In genomic region chr11:55158785-55159359, GRCm38 (mm10) we compare ENCODE assay signal across 9 mouse cellular contexts. TPM values are rescaled to one million over a fixed set of nuclear protein-coding genes. Genes with fewer than 3 reads are reported as not detected.
DNase-seq lines count a peak whose midpoint lies in the region; ATAC-seq lines count a peak whose summit lies in the region.
"Had no signal": no experiment of that assay in that cellular context is flagged by ENCODE, and none has a peak within 500 bp of the region (broad histone marks: within the 10 kb centered on the region; RNA-seq: fewer than 3 reads in every experiment).

No protein-coding gene starts in this region.

- no peak overlapping the region for H3K27ac ChIP-seq in heart, embryonic 16.5 days (ENCODE audit: low read length)
- H3K27ac ChIP-seq in lung, embryonic 16.5 days (ENCODE audit: low read length): no peak overlapping the region
- H3K27ac ChIP-seq: midbrain, embryonic 12.5 days had no signal

- H3K27me3 ChIP-seq in heart, embryonic 16.5 days (ENCODE audit: control insufficient read depth, insufficient read depth, low read length): no peaks in the 10 kb centered on the region
- H3K27me3 ChIP-seq in lung, embryonic 16.5 days (ENCODE audit: control insufficient read depth, insufficient read depth, low read depth, low read length): no peaks in the 10 kb centered on the region
- H3K27me3 ChIP-seq: midbrain, embryonic 12.5 days had no signal

- H3K9me3 ChIP-seq in heart, embryonic 16.5 days (replicated peaks; ENCODE audit: control insufficient read depth, low read length): no peaks in the 10 kb centered on the region
- H3K9me3 ChIP-seq in lung, embryonic 16.5 days (ENCODE audit: control insufficient read depth, low read length): no peaks in the 10 kb centered on the region
- H3K9me3 ChIP-seq: midbrain, embryonic 12.5 days had no signal

- no peak overlapping the region for H3K9ac ChIP-seq in heart, embryonic 16.5 days (ENCODE audit: low read length)
- no peak overlapping the region for H3K9ac ChIP-seq in lung, embryonic 16.5 days (ENCODE audit: low read length)
- H3K9ac ChIP-seq: midbrain, embryonic 12.5 days had no signal

- no peak overlapping the region for H3K4me2 ChIP-seq in heart, embryonic 16.5 days (ENCODE audit: low read depth, low read length)
- no peak overlapping the region for H3K4me2 ChIP-seq in lung, embryonic 16.5 days (ENCODE audit: low read depth, low read length)
- H3K4me2 ChIP-seq: midbrain, embryonic 12.5 days had no signal

- 46% methylated on average over 13 of the region's 13 CpGs for WGBS in heart, embryonic 16.5 days
- 52% methylated on average over 13 of the region's 13 CpGs for WGBS in lung, embryonic 16.5 days

- ATAC-seq in heart, embryonic 16.5 days (replicated peaks; ENCODE audit: extremely low read depth, insufficient read depth, low FRiP score): 0 out of 2 replicates have a peak, but pooled peaks have one; percentile 21
- peak; percentile 43 for ATAC-seq in lung, embryonic 16.5 days (ENCODE audit: low read depth)

- no peaks in the 10 kb centered on the region for H3K4me1 ChIP-seq in heart, embryonic 16.5 days (ENCODE audit: control insufficient read depth, insufficient read depth, low read length)
- no peaks in the 10 kb centered on the region for H3K4me1 ChIP-seq in lung, embryonic 16.5 days (replicated peaks; ENCODE audit: control insufficient read depth, insufficient read depth, low read length)
- H3K4me1 ChIP-seq: midbrain, embryonic 12.5 days had no signal

- no peaks in the 10 kb centered on the region for H3K36me3 ChIP-seq in heart, embryonic 16.5 days (ENCODE audit: control insufficient read depth, insufficient read depth)
- no peaks in the 10 kb centered on the region for H3K36me3 ChIP-seq in lung, embryonic 16.5 days (ENCODE audit: control insufficient read depth, insufficient read depth, low read length)
- H3K36me3 ChIP-seq: midbrain, embryonic 12.5 days had no signal

- H3K4me3 ChIP-seq in heart, embryonic 16.5 days (ENCODE audit: low read length): no peak overlapping the region
- H3K4me3 ChIP-seq in lung, embryonic 16.5 days (ENCODE audit: low read length): no peak overlapping the region
- H3K4me3 ChIP-seq: midbrain, embryonic 12.5 days had no signal

- peak; percentile 92 for DNase-seq in ES-CJ7 (ENCODE audit: low read depth, low spot score)
- peak; percentile 79 for DNase-seq in adrenal gland, adult 2 months
- DNase-seq in embryo, embryonic 11.5 days (ENCODE audit: low read depth, low spot score): peak; percentile 57
- peak; percentile 90 for DNase-seq in layer of hippocampus, adult 11-12 months (ENCODE audit: low spot score)
- DNase-seq in right cerebral cortex, postnatal 25 days: peak; percentile 65
- DNase-seq in urinary bladder, postnatal 25 days (ENCODE audit: low spot score): peak; percentile 78

RNA-seq across cellular contexts. Expression of gene Slc36a3, which starts 7.4 kb away (rescaled TPM):
- total RNA-seq in adrenal gland, adult 2 months (2021): not detected
- polyA plus RNA-seq in adrenal gland, adult 2 months (2012; rRNA removed): 0.16 TPM in 1 of 2 replicates, not detected in the other
- not detected in 2 replicates for polyA plus RNA-seq in heart, embryonic 16.5 days (2015; fragmentation: Nextera tagmentation; extraction: Ambion mirVana)
- polyA plus RNA-seq in lung, embryonic 16.5 days (2015; fragmentation: Nextera tagmentation; extraction: Ambion mirVana): not detected in 2 replicates
- polyA plus RNA-seq: midbrain, embryonic 12.5 days had no signal

RNA-seq across cellular contexts. Expression of gene Slc36a2, which starts 26.0 kb away (rescaled TPM):
- total RNA-seq in adrenal gland, adult 2 months (2021): 100 to 1,000 TPM in 1 of 2 experiments, 10 to 100 TPM in 1; 93.6 to 146 TPM
- polyA plus RNA-seq in adrenal gland, adult 2 months (2012; rRNA removed): 144 and 233 TPM in 2 replicates
- polyA plus RNA-seq in heart, embryonic 16.5 days (2015; fragmentation: Nextera tagmentation; extraction: Ambion mirVana): 6.3 and 7.1 TPM in 2 replicates
- polyA plus RNA-seq in lung, embryonic 16.5 days (2015; fragmentation: Nextera tagmentation; extraction: Ambion mirVana): 8.8 and 9.6 TPM in 2 replicates
- polyA plus RNA-seq: midbrain, embryonic 12.5 days had no signal

RNA-seq across cellular contexts. Expression of gene Slc36a1, which starts 45.3 kb away (rescaled TPM):
- 10 to 100 TPM; 15.9 to 18.7 TPM for total RNA-seq in adrenal gland, adult 2 months (2021)
- 16.4 and 21.5 TPM in 2 replicates for polyA plus RNA-seq in adrenal gland, adult 2 months (2012; rRNA removed)
- polyA plus RNA-seq in heart, embryonic 16.5 days (2015; fragmentation: Nextera tagmentation; extraction: Ambion mirVana): 1.9 and 2.0 TPM in 2 replicates
- polyA plus RNA-seq in lung, embryonic 16.5 days (2015; fragmentation: Nextera tagmentation; extraction: Ambion mirVana): 2.2 and 3.2 TPM in 2 replicates

Comparison
In these comparisons a context has a peak if more than half of its experiments do, and no peak if none do; other contexts are left out.
1. RNA of gene Slc36a2, which starts 26.0 kb away (polyA plus RNA-seq): 144 to 233 TPM in adrenal gland, adult 2 months; 8.8 to 9.6 TPM in lung, embryonic 16.5 days and 6.3 to 7.1 TPM in heart, embryonic 16.5 days; every median in the first group is over 10 times any median in the second.
2. Peak in every context shown above with its lines, with median percentiles within 50 percentile points of each other: DNase-seq.